Mouse (Mus musculus) erythroblast, embryonic 14.5 days (primary cell): ENCODE measurements around the gene Tbc1d22a. TPM values are rescaled to one million over a fixed set of nuclear protein-coding genes. Genes with fewer than 3 reads are reported as not detected.

Experiments
- H3K27me3 ChIP-seq: 2 replicates; pipeline ENCODE4 v1.6.1; 2012; ENCODE audit warnings: inconsistent platforms; ENCODE audit not compliant: control insufficient read depth
- H3K36me3 ChIP-seq: 2 replicates; pipeline ENCODE4 v1.6.1; 2012; ENCODE audit warnings: mild to moderate bottlenecking, inconsistent platforms; ENCODE audit not compliant: control insufficient read depth
- H3K4me1 ChIP-seq: 2 replicates; pipeline ENCODE4 v1.6.1; 2012; ENCODE audit warnings: inconsistent platforms; ENCODE audit not compliant: control insufficient read depth
- H3K4me3 ChIP-seq: replicated peaks from 2 replicates; pipeline ENCODE3; 2012; ENCODE audit warnings: moderate library complexity, mild to moderate bottlenecking, inconsistent platforms
- H3K9me3 ChIP-seq: 2 replicates; pipeline ENCODE4 v1.6.1; 2012; ENCODE audit warnings: low read length, inconsistent platforms, mixed read lengths; ENCODE audit not compliant: control insufficient read depth
- GATA1 ChIP-seq: IDR thresholded peaks from 2 replicates; pipeline ENCODE4 v1.6.1; 2012; ENCODE audit warnings: low read length, inconsistent platforms, mixed read lengths
- TAL1 ChIP-seq: IDR thresholded peaks from 3 replicates; pipeline ENCODE4 v1.6.1; 2012; ENCODE audit warnings: low read length, inconsistent platforms, mixed read lengths
- polyA plus RNA-seq: library from polyadenylated mRNA; stranded (reverse); fragments of >175 nt; gene quantifications from 2 replicates; pipeline ENCODE4 v1.2.3, GENCODE M21; 2012

Tbc1d22a gene
- polyA plus RNA-seq, 1 experiment = 0.92 TPM

DNA sequence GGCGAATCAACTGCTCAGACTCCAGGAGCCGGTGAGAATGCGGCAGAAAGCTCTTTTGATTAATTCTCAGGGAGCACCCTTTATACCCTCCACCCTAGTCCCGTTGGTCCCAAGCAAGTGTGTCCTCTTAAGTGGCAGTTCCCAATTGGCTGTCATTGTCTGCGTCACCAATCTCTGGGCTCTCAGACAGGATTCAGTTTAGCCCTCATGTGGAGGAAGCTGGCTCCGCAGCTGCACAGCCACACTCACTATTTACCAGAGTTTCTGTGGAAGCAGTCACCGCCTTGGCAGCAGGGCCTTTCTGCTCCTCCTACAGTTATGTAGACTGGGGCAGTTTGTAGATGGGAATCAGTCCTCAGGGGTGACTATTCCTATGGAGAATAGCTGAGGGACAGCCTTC lies 256.9 kb downstream of the Tbc1d22a start:
- no peaks in the 10 kb centered on the region for H3K36me3 ChIP-seq
- TF ChIP-seq GATA1 (no peak), TAL1 (no peak)
- no peaks in the 10 kb centered on the region for H3K27me3 ChIP-seq
- no peaks in the 10 kb centered on the region for H3K9me3 ChIP-seq
- H3K4me1 ChIP-seq = no peaks in the 10 kb centered on the region
- H3K4me3 ChIP-seq = no peak overlapping the region

DNA sequence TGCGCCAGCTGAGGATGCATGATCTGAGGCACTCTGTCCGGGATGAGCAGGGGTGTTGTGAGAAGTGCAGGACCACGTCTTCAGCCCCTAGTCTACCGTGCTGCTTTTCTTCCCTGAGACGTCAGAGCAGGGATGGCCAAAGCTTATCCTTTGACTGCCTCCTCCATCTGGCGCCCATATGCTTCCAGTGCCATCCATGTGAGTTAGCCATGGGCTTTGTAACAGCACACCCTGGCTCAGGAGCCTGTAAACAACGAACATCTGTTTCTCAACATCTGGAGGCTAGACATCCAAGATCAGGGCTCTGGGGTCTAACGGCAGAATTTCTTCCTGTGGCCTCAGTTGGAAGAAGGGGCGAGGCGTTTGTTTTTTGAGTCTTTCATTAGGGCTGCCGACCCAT lies 259.2 kb downstream of the Tbc1d22a start:
- no peaks in the 10 kb centered on the region for H3K36me3 ChIP-seq
- H3K9me3 ChIP-seq = no peaks in the 10 kb centered on the region
- H3K4me3 ChIP-seq = no peak overlapping the region
- no peaks in the 10 kb centered on the region for H3K4me1 ChIP-seq
- H3K27me3 ChIP-seq = no peaks in the 10 kb centered on the region
- TF ChIP-seq TAL1 = no peak
- no peak for TF ChIP-seq GATA1

- Histone ChIP-seq H3K36me3 (no peaks in the 10 kb centered on the region), H3K4me3 (no peak overlapping the region), H3K27me3 (no peaks in the 10 kb centered on the region)
Observed at GRCm38 (mm10) chr15:86474951-86475350, 260.7 kb downstream of the Tbc1d22a start.

GRCm38 (mm10) chr15:86476483-86476882 lies 262.2 kb downstream of the Tbc1d22a start:
- no peaks in the 10 kb centered on the region for H3K4me1 ChIP-seq
- H3K9me3 ChIP-seq = no peaks in the 10 kb centered on the region

More at GRCm38 (mm10) chr15:86474951-86475350, 260.7 kb downstream of the Tbc1d22a start:
- H3K4me1 ChIP-seq = no peaks in the 10 kb centered on the region
- no peaks in the 10 kb centered on the region for H3K9me3 ChIP-seq
- no peak for TF ChIP-seq GATA1

DNA sequence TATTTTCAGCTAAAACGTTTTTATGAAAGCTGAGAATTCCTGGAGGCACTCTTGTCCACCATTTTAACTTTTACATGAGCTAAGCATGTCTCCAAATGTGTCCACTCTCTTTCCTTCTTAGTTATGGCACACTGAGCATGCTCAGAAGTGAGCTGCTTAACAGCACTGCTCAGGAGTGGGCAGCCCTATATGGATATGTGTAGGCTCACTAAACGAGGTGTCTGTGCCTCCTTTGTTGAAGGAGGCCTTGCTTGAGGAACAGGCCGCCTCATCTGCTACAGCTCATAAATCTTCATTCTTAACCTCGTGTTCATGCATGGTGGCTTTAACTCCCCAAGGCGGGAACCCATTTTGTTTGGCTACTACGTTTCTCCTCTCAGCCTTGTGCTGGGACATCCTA lies 262.8 kb downstream of the Tbc1d22a start:
- no peak for TF ChIP-seq GATA1
- no peak for TF ChIP-seq TAL1
- no peaks in the 10 kb centered on the region for H3K9me3 ChIP-seq

More at GRCm38 (mm10) chr15:86476483-86476882, 262.2 kb downstream of the Tbc1d22a start:
- H3K27me3 ChIP-seq = no peaks in the 10 kb centered on the region
- no peak for TF ChIP-seq TAL1
- TF ChIP-seq GATA1 = no peak
- H3K4me3 ChIP-seq = no peak overlapping the region
- H3K36me3 ChIP-seq = no peaks in the 10 kb centered on the region

GRCm38 (mm10) chr15:86477471-86477992 lies 263.3 kb downstream of the Tbc1d22a start:
- no peak overlapping the region for H3K4me3 ChIP-seq
- no peaks in the 10 kb centered on the region for H3K9me3 ChIP-seq
- H3K36me3 ChIP-seq = no peaks in the 10 kb centered on the region
- no peaks in the 10 kb centered on the region for H3K27me3 ChIP-seq
- no peaks in the 10 kb centered on the region for H3K4me1 ChIP-seq
- no peak for TF ChIP-seq GATA1
- TF ChIP-seq TAL1 = no peak

More for the DNA sequence above, 262.8 kb downstream of the Tbc1d22a start:
- Histone ChIP-seq H3K4me3 (no peak overlapping the region), H3K36me3 (no peaks in the 10 kb centered on the region), H3K4me1 (no peaks in the 10 kb centered on the region), H3K27me3 (no peaks in the 10 kb centered on the region)

DNA sequence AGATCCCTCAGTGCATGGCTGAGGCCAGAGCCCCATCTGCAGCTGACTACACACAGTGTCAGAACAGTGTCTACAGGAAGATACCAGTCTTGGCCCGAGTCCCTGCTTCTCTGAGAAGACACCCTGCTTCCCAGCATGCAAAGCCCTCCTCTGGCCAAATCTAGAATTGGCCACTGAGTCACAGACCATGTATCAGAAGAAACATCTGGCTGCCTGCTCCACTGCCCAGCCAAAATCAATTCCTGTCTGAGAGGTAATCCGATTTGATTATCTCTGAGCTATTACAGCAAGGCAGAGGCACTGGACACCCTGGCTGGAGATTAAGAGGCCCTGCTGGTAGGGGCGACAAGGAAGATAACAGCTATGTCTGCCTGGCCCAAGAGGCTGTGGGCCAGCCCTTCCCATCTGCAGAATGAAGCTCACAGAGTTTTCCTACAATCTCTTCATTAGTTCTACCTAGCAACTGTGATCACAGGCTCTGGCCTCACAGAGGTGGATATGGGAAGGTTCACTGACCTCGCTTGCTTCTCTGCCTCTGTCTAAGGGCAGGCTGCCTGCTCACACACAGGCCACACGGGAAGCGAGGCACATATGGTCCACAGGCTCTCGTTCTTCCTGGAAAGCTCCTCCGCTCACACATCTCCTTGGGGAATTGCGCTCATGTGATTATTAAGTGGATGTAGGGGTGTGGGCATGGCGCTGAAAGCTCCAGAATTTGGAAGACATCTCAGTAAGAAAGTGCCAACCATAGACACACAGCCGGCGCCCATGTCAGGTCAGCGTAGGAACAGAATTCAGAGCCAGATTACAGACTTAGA lies 264.6 kb downstream of the Tbc1d22a start:
- Histone ChIP-seq H3K4me3 (no peak overlapping the region), H3K27me3 (no peaks in the 10 kb centered on the region), H3K4me1 (no peaks in the 10 kb centered on the region), H3K9me3 (no peaks in the 10 kb centered on the region), H3K36me3 (no peaks in the 10 kb centered on the region)
- TF ChIP-seq TAL1 (no peak), GATA1 (no peak)

- H3K9me3 ChIP-seq = no peaks in the 10 kb centered on the region
- H3K4me1 ChIP-seq = no peaks in the 10 kb centered on the region
- no peaks in the 10 kb centered on the region for H3K27me3 ChIP-seq
- no peak overlapping the region for H3K4me3 ChIP-seq
- TF ChIP-seq TAL1 = no peak
- TF ChIP-seq GATA1 = no peak
- no peaks in the 10 kb centered on the region for H3K36me3 ChIP-seq
Observed at GRCm38 (mm10) chr15:86482362-86482761, 268.1 kb downstream of the Tbc1d22a start.

DNA sequence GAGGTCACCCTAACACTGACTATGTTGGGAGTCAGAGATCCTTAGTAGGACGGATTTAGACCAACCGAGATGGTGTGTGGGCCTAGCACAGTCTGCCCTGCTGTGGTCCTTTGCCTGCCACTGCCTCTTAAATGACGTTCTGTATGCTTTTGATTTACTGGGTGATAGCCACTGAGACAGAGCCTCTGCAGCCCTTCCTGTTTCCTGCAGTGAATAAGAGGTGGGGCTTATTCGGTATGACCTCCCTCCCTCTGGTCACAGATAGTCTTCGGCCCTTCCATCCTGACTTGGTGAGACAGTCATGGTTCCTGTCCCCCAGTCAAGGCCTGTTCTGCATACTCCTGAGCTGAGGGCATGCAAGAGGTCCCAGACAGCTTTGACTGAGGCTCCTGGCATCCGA lies 271.6 kb downstream of the Tbc1d22a start:
- TF ChIP-seq GATA1 = no peak
- TF ChIP-seq TAL1 = no peak
- Histone ChIP-seq H3K36me3 (no peaks in the 10 kb centered on the region), H3K27me3 (no peaks in the 10 kb centered on the region), H3K9me3 (no peaks in the 10 kb centered on the region), H3K4me1 (no peaks in the 10 kb centered on the region), H3K4me3 (no peak overlapping the region)

DNA sequence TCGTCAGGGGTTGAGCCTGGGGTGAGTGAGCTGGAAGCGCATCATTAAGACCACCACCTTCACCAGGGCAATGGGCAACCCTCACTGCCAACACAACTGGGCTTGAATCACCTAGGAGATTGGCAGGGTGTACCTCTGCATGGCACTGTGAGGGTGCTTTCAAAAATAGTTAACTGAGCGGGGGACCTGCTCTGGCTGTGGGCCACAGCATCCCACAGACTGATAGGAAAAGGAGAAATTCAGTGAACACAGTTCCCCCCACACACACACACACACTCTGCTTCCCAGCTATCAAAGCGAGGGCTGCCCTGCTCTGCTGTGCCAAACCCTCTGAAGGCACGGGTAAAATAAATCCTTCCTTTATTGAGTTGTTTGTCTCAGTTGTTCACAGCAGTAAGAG lies 273.1 kb downstream of the Tbc1d22a start:
- H3K36me3 ChIP-seq = no peaks in the 10 kb centered on the region
- no peak overlapping the region for H3K4me3 ChIP-seq
- TF ChIP-seq TAL1 = no peak
- no peak for TF ChIP-seq GATA1
- H3K9me3 ChIP-seq = no peaks in the 10 kb centered on the region
- H3K4me1 ChIP-seq = no peaks in the 10 kb centered on the region
- H3K27me3 ChIP-seq = no peaks in the 10 kb centered on the region
